Mouse (Mus musculus) forebrain, embryonic 12.5 days (tissue): ENCODE results near the gene Cd248. TPM values are rescaled to one million over a fixed set of nuclear protein-coding genes. Genes with fewer than 3 reads are reported as not detected.

ENCODE experiments used
- ATAC-seq: fragments of 200-750 bp; cut with Nextera tagmentation; 2 replicates; pipeline ENCODE4 v1.8.0; 2017; ENCODE audit warnings: moderate TSS enrichment; ENCODE audit not compliant: low FRiP score
- H3K27ac ChIP-seq: fragments of 300-500 bp; sonication (generic); 2 replicates; pipeline ENCODE4 v1.5.1; 2016; ENCODE audit warnings: mild to moderate bottlenecking
- H3K27me3 ChIP-seq: fragments of 300-500 bp; sonication (generic); 2 replicates; pipeline ENCODE4 v1.6.1; 2016; ENCODE audit warnings: mild to moderate bottlenecking
- H3K36me3 ChIP-seq: fragments of 300-500 bp; sonication (generic); replicated peaks from 2 replicates; pipeline ENCODE4 v1.6.1; 2016; ENCODE audit warnings: mild to moderate bottlenecking
- H3K4me1 ChIP-seq: fragments of 300-500 bp; sonication (generic); 2 replicates; pipeline ENCODE4 v1.6.1; 2016
- H3K4me2 ChIP-seq: fragments of 300-500 bp; sonication (generic); 2 replicates; pipeline ENCODE4 v1.6.1; 2016; ENCODE audit warnings: mild to moderate bottlenecking, moderate library complexity
- H3K4me3 ChIP-seq: fragments of 300-500 bp; sonication (generic); replicated peaks from 2 replicates; pipeline ENCODE4 v1.5.1; 2016; ENCODE audit warnings: mild to moderate bottlenecking
- H3K9ac ChIP-seq: fragments of 300-500 bp; sonication (generic); 2 replicates; pipeline ENCODE4 v1.6.1; 2016; ENCODE audit warnings: mild to moderate bottlenecking
- H3K9me3 ChIP-seq: fragments of 300-500 bp; sonication (generic); 2 replicates; pipeline ENCODE4 v1.6.1; 2016
- WGBS: fragments of 180-500 bp; shearing (Covaris S2); methylation state at CpG from one replicate; pipeline ENCODE4 v1.1.7; 2016; 5-methylcytosine and 5-hydroxymethylcytosine counted together
- polyA plus RNA-seq: library from polyadenylated mRNA; unstranded; fragments of >200 nt; fragmentation: Nextera tagmentation; extraction: Ambion mirVana; gene quantifications from 2 replicates; pipeline ENCODE4 v1.2.1, GENCODE M21; 2016

Cd248 gene
- 16.4 and 17.1 TPM in 2 replicates for polyA plus RNA-seq

DNA sequence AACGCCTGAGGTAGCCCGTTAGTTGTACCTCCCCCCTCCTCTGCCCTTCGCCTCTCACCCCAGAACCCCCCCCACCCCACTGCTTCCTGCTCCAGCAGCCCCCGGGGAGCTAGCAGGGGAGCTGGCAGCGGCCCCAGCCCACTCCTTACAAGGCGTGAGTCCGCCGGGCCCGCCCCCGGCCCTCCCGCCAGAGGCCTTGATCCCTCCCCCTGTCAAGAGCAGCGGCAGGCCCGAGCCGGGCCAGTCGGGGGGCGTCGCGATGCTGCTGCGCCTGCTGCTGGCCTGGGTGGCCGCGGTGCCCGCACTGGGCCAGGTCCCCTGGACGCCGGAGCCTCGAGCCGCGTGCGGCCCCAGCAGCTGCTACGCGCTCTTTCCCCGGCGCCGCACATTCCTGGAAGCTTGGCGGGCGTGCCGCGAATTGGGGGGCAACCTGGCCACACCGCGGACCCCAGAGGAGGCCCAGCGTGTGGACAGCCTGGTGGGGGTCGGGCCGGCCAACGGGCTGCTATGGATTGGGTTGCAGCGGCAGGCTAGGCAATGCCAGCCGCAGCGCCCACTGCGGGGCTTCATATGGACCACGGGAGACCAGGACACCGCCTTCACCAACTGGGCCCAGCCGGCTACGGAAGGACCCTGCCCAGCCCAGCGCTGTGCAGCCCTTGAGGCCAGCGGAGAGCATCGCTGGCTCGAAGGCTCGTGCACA lies at the start of gene Cd248:
TSS of gene Cd248 (plus strand) at position 212 of the 703 bp plus-strand sequence.
- ATAC-seq: peak; percentile 18
- Histone ChIP-seq H3K4me3 (peak within 1 kb of the TSS; percentile 46), H3K27ac (peak within 1 kb of the TSS; percentile 26), H3K9ac (peak within 1 kb of the TSS; percentile 61), H3K27me3 (peaks cover 69% of the 10 kb centered on the region), H3K9me3 (no peaks in the 10 kb centered on the region), H3K4me2 (peak within 1 kb of the TSS; percentile 85), H3K36me3 (no peaks in the 10 kb centered on the region), H3K4me1 (peaks cover 53% of the 10 kb centered on the region)
- WGBS: 1% methylated on average over 44 of the region's 56 CpGs

GRCm38 (mm10) chr19:5018191-5018590 lies 49.7 kb upstream of the Cd248 start:
- no peaks in the 10 kb centered on the region for H3K9me3 ChIP-seq
- H3K4me3 ChIP-seq: no peak overlapping the region
- H3K27me3 ChIP-seq: no peaks in the 10 kb centered on the region
- no peak overlapping the region for H3K4me2 ChIP-seq
- no peaks in the 10 kb centered on the region for H3K36me3 ChIP-seq
- peaks cover 5% of the 10 kb centered on the region; the same call in 1 of the 2 replicates for H3K4me1 ChIP-seq
- WGBS: 76% methylated on average over 3 of the region's 3 CpGs
- H3K9ac ChIP-seq: no peak overlapping the region
- H3K27ac ChIP-seq: no peak overlapping the region
- ATAC-seq: no peak

DNA sequence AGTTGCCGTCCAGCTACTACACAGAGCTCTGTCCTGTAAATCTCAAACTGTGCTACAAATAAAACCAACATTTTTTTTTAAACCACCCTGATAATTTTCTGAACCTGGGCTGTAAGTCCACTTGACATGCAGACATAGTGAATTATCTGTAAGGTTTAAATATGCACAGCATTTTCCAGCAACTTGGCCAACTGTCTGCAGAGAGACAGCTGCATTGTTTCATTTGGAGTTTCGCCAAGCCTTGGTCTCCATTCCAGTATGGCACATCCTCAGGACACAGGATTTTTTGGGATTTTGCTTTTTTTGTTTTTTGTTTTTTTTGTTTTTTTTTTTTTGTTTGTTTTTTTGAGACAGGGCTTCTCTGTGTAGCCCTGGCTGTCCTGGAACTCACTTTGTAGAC lies 46.5 kb upstream of the Cd248 start:
- Histone ChIP-seq H3K4me2 (no peak overlapping the region), H3K4me3 (no peak overlapping the region), H3K27me3 (no peaks in the 10 kb centered on the region), H3K9me3 (no peaks in the 10 kb centered on the region), H3K4me1 (peaks cover 12% of the 10 kb centered on the region), H3K9ac (no peak overlapping the region), H3K27ac (no peak overlapping the region), H3K36me3 (0 out of 2 replicates have a peak, but pooled peaks cover 3% of the 10 kb centered on the region)
- no peak for ATAC-seq
- 86% methylated on average over 2 of the region's 2 CpGs for WGBS

DNA sequence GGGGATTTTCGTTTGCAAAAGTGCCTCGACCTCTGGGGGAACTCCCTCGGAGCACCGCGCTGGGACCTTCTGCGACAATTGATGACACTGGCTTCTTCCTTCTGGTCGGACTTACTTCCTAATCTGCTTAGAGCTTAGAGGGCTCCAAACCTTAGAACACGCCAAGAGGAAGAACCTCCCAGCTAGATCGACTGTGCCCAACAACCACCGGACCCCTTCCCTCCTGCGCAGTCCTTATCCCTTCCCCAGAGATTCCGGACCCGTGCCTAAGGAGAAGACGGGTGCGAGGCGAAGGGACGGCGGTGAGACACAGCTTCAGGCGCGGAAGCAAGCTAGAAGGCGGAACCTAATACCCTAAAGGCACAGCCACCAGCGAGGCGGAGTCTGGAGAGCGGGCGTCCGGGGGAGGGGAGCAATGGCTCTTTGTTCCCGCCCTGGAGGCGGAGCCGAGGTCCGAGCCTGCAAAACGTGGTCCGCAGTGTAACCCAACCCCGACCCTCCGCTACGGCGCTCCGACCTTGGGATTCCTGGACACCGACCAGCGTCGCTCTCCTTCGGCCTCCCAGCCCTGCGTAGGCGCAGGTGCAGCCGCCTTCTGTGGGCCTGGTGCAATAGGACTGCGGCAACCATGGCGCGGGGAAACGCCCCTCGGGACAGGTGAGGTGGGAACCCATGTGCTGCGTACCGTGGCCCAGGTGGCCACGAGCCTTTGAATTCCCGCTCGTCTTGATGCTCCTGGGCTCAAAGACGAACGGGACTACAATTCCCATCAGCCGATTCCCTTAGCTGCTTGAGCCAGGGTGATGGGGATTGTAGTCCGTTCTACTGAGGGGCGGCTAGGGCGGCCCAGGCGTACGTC lies 44.0 kb upstream of the Cd248 start, which contains the start of gene Slc29a2:
TSS of gene Slc29a2 (plus strand) at position 240 of the 859 bp plus-strand sequence.
- peak within 1 kb of the TSS; percentile 64 for H3K9ac ChIP-seq
- under 1% methylated on average over 62 of the region's 62 CpGs for WGBS
- peaks cover 23% of the 10 kb centered on the region for H3K36me3 ChIP-seq
- H3K4me1 ChIP-seq: peaks cover 11% of the 10 kb centered on the region; the same call in 1 of the 2 replicates
- H3K27ac ChIP-seq: peak within 1 kb of the TSS; percentile 87
- H3K27me3 ChIP-seq: no peaks in the 10 kb centered on the region
- peak; percentile 97 for ATAC-seq
- peak within 1 kb of the TSS; percentile 85 for H3K4me2 ChIP-seq
- peak within 1 kb of the TSS; percentile 69 for H3K4me3 ChIP-seq
- no peaks in the 10 kb centered on the region for H3K9me3 ChIP-seq

GRCm38 (mm10) chr19:5026111-5026510 lies 41.8 kb upstream of the Cd248 start:
- no peak overlapping the region for H3K27ac ChIP-seq
- no peak overlapping the region for H3K9ac ChIP-seq
- H3K4me2 ChIP-seq: no peak overlapping the region
- 94% methylated on average over 8 of the region's 8 CpGs for WGBS
- H3K9me3 ChIP-seq: no peaks in the 10 kb centered on the region
- H3K27me3 ChIP-seq: no peaks in the 10 kb centered on the region
- peaks cover 11% of the 10 kb centered on the region; the same call in 1 of the 2 replicates for H3K4me1 ChIP-seq
- peaks cover 43% of the 10 kb centered on the region for H3K36me3 ChIP-seq
- H3K4me3 ChIP-seq: no peak overlapping the region
- ATAC-seq: no peak

DNA sequence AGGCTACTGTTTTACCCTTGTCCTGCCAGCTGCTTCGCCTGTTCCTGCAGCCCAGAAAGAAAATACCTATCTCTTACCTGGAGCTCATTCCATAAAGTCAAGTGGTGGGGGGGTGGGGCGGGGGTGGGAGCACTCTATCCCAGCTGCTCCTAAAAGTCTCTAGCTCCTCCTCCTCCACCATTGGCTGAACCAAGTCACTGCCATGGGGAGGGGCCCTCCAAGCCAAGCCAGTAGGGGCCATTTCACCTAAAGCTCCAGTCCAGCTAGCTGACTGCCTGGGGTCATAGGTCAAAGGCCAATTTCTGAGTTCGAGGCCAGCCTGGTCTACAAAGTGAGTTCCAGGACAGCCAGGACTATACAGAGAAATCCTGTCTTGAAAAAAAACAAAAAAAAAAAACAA lies 35.2 kb upstream of the Cd248 start:
- H3K4me3 ChIP-seq: no peak overlapping the region
- H3K9ac ChIP-seq: no peak overlapping the region
- H3K27ac ChIP-seq: no peak overlapping the region
- no peaks in the 10 kb centered on the region for H3K9me3 ChIP-seq
- H3K36me3 ChIP-seq: peaks cover 36% of the 10 kb centered on the region
- peaks cover 6% of the 10 kb centered on the region for H3K4me1 ChIP-seq
- H3K4me2 ChIP-seq: no peak overlapping the region
- no peaks in the 10 kb centered on the region for H3K27me3 ChIP-seq
- no peak for ATAC-seq
- whole genome bisulfite sequencing: 85% methylated on average over 3 of the region's 3 CpGs

DNA sequence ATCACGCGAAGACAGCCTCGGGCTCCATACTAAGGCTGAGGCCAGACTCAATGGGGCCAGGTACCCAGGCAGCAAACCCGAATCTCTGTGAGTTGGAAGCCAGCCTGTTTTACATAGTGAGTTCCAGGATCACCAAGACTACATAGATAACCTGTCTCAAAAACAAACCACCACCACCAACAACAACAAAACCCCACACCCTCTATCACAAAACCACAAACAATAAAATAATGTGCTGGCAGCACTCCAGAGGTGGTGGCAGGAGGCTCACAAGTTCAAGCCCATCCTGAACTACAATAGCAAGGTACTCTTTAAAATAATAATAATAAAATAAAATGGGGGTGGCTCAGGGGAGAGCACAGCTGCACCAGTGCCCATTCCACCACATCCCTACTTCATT lies 31.3 kb upstream of the Cd248 start:
- no peaks in the 10 kb centered on the region for H3K9me3 ChIP-seq
- peaks cover under 1% of the 10 kb centered on the region; the same call in 1 of the 2 replicates for H3K36me3 ChIP-seq
- H3K4me3 ChIP-seq: no peak overlapping the region
- no peak overlapping the region for H3K9ac ChIP-seq
- peaks cover 29% of the 10 kb centered on the region for H3K4me1 ChIP-seq
- WGBS: 82% methylated on average over 4 of the region's 4 CpGs
- no peaks in the 10 kb centered on the region for H3K27me3 ChIP-seq
- no peak overlapping the region for H3K27ac ChIP-seq
- no peak for ATAC-seq
- no peak overlapping the region for H3K4me2 ChIP-seq

DNA sequence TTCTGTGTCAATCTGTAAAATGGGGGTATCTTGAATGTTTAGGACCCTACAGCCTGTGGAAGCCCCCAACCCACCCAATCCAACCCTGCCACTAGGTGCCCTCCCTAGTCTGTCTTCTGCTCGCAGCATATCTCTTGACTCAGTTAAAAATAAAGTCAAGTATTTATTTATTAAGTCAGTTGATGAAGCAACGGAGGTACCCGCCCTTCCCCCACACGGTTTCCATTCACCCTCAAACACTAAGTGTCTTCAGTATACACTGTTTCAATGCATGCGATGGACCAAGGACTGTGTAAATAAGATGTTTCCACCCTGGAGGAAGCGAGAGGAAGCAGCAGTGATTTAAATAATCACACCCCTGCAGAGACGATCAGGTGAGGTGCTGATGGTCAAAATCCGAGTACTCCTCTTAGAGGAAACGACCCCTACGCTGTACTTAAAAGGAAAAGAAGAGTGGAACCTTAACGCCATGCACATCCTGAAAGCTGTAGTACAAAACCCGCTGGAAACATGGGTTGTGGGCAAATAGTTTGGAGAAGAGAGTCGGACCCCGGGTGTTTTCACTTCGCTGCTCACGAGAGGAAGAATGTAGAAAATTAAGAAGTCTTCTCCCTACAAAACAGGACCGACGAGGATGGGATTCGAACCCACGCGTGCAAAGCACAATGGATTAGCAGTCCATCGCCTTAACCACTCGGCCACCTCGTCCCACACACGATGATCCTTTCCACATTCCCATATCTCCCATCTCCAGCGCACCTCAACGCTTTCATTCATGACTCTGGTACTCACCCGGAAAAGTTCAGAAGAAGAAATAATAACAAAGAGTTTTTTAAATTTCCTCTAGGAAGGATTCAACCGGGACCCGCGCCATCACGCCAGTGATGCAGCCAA lies 30.0 kb upstream of the Cd248 start:
- no peaks in the 10 kb centered on the region for H3K36me3 ChIP-seq
- H3K27ac ChIP-seq: peak overlapping the region; percentile 72
- H3K4me2 ChIP-seq: peak overlapping the region; percentile 97
- peak; percentile 57 for ATAC-seq
- no peaks in the 10 kb centered on the region for H3K27me3 ChIP-seq
- peak overlapping the region; percentile 82 for H3K4me3 ChIP-seq
- peak overlapping the region; percentile 83 for H3K9ac ChIP-seq
- H3K4me1 ChIP-seq: peaks cover 38% of the 10 kb centered on the region
- H3K9me3 ChIP-seq: no peaks in the 10 kb centered on the region
- WGBS: 7% methylated on average over 32 of the region's 32 CpGs

- Histone ChIP-seq H3K27me3 (no peaks in the 10 kb centered on the region), H3K4me3 (peak within 1 kb of the TSS; percentile 82), H3K9ac (peak within 1 kb of the TSS; percentile 83), H3K27ac (peak within 1 kb of the TSS; percentile 72), H3K36me3 (peaks cover 2% of the 10 kb centered on the region; the same call in 1 of the 2 replicates), H3K9me3 (no peaks in the 10 kb centered on the region), H3K4me1 (peaks cover 38% of the 10 kb centered on the region), H3K4me2 (peak within 1 kb of the TSS; percentile 97)
- peak; percentile 90 for ATAC-seq
- WGBS: under 1% methylated on average over 43 of the region's 44 CpGs
Measured at GRCm38 (mm10) chr19:5038709-5039156, 29.1 kb upstream of the Cd248 start, which contains the start of the genes B4gat1 and AC124502.3. TSS of gene B4gat1 (plus strand) at chr19:5038826. TSS of gene AC124502.3 (plus strand) at chr19:5038891.

- Histone ChIP-seq H3K4me2 (peak overlapping the region; percentile 97), H3K9me3 (no peaks in the 10 kb centered on the region), H3K4me1 (peaks cover 38% of the 10 kb centered on the region), H3K4me3 (peak overlapping the region; percentile 82), H3K36me3 (peaks cover 8% of the 10 kb centered on the region), H3K9ac (peak overlapping the region; percentile 83), H3K27ac (peak overlapping the region; percentile 72), H3K27me3 (no peaks in the 10 kb centered on the region)
- 11% methylated on average over 41 of the region's 41 CpGs for WGBS
- ATAC-seq: peak; percentile 31
Measured at GRCm38 (mm10) chr19:5039301-5040114, 28.4 kb upstream of the Cd248 start.
